Mouse (Mus musculus) skeletal muscle tissue, adult 2 months (tissue): ENCODE data around the gene Fbxw21.

Source experiments
- DNase-seq: peaks from one replicate; pipeline ENCODE4 v3.0.0-alpha.2; 2012; ENCODE audit warnings: low read depth, low spot score

Fbxw21 gene

GRCm38 (mm10) chr9:109111591-109111990 is 50.2 kb downstream of the Fbxw21 start:
- DNase-seq = no peak

- DNase-seq = no peak
Measured at GRCm38 (mm10) chr9:109111101-109111500, 50.7 kb downstream of the Fbxw21 start.

GRCm38 (mm10) chr9:109110240-109110639 is 51.6 kb downstream of the Fbxw21 start:
- DNase-seq = no peak

- DNase-seq = no peak
Measured at GRCm38 (mm10) chr9:109107341-109107740, 54.5 kb downstream of the Fbxw21 start.

GRCm38 (mm10) chr9:109105648-109106047 is 56.2 kb downstream of the Fbxw21 start:
- DNase-seq = no peak

- no peak for DNase-seq
Measured at GRCm38 (mm10) chr9:109105011-109105410, 56.8 kb downstream of the Fbxw21 start.

- DNase-seq = no peak
Measured at GRCm38 (mm10) chr9:109104083-109104482, 57.8 kb downstream of the Fbxw21 start.

- DNase-seq = no peak
Measured at GRCm38 (mm10) chr9:109103250-109103649, 58.6 kb downstream of the Fbxw21 start.

GRCm38 (mm10) chr9:109102541-109102940 is 59.3 kb downstream of the Fbxw21 start:
- no peak for DNase-seq

GRCm38 (mm10) chr9:109101933-109102445 is 59.9 kb downstream of the Fbxw21 start:
- DNase-seq = no peak

- no peak for DNase-seq
Measured at GRCm38 (mm10) chr9:109100307-109100928, 61.4 kb downstream of the Fbxw21 start.

GRCm38 (mm10) chr9:109098969-109099368 is 62.9 kb downstream of the Fbxw21 start:
- DNase-seq = no peak

GRCm38 (mm10) chr9:109098366-109098765 is 63.5 kb downstream of the Fbxw21 start:
- DNase-seq = no peak

GRCm38 (mm10) chr9:109097831-109098230 is 64.0 kb downstream of the Fbxw21 start:
- DNase-seq = no peak

- no peak for DNase-seq
Measured at GRCm38 (mm10) chr9:109097291-109097690, 64.5 kb downstream of the Fbxw21 start.

- DNase-seq = no peak
Measured at GRCm38 (mm10) chr9:109096856-109097255, 65.0 kb downstream of the Fbxw21 start.

- no peak for DNase-seq
Measured at GRCm38 (mm10) chr9:109096251-109096661, 65.6 kb downstream of the Fbxw21 start.

GRCm38 (mm10) chr9:109095137-109095982 is 66.5 kb downstream of the Fbxw21 start, which contains the start of gene Plxnb1:
Plxnb1 (plus strand) TSS chr9:109095389.
- no peak for DNase-seq

GRCm38 (mm10) chr9:109094553-109095136 is 67.2 kb downstream of the Fbxw21 start:
- no peak for DNase-seq

GRCm38 (mm10) chr9:109093786-109094552 is 67.9 kb downstream of the Fbxw21 start:
- DNase-seq = no peak

GRCm38 (mm10) chr9:109092799-109093198 is 69.0 kb downstream of the Fbxw21 start:
- no peak for DNase-seq

- DNase-seq = no peak
Measured at GRCm38 (mm10) chr9:109091802-109092201, 70.0 kb downstream of the Fbxw21 start.
